Mouse (Mus musculus): ENCODE measurements around the gene Cbx5. TPM values are rescaled to one million over a fixed set of nuclear protein-coding genes. Genes with fewer than 3 reads are reported as not detected.
"Not testable (repeated sequence)": the region's sequence is repeated elsewhere in the genome, so short reads cannot be mapped to it uniquely, and the experiment has no call there.

The Cbx5 gene
- polyA plus RNA-seq, 1 experiment from 2014 or later: 120 TPM

DNA sequence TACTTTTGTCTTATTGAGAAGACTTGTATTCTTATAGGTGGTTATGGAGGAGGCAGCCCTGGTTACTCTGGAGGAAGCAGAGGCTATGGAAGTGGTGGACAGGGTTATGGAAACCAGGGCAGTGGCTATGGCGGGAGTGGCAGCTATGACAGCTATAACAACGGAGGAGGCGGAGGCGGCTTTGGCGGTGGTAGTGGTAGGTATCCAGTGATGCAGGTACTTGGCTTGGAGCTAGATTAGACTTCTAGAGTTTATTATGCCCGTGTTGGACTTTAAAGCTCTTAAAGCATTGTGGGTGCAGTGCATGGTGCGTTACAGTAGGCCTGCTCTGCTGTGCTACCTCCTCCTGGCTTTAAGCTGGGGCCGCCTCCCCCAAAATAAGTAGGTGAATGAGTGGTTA, 3.3 kb upstream of the Cbx5 start:
- Histone ChIP-seq H3K4me2 (ENCODE audit: low read length) (peak overlapping the region; percentile 63), H3K27me3 (replicated peaks; ENCODE audit: control insufficient read depth, insufficient read depth, low read length) (no peaks in the 10 kb centered on the region), H3K4me1 (ENCODE audit: control insufficient read depth, insufficient read depth, low read depth, low read length) (peaks cover 27% of the 10 kb centered on the region), H3K27ac (ENCODE audit: low read depth, low read length) (no peak overlapping the region), H3K9me3 (ENCODE audit: control insufficient read depth, low read length) (no peaks in the 10 kb centered on the region), H3K9ac (ENCODE audit: low read depth, low read length) (no peak overlapping the region), H3K36me3 (ENCODE audit: control insufficient read depth, insufficient read depth, low read length) (peaks cover 33% of the 10 kb centered on the region), H3K4me3 (ENCODE audit: low read length) (peak overlapping the region; percentile 4; the same call in 1 of the 2 replicates)
- ATAC-seq: no peak
- 69% methylated on average over 7 of the region's 8 CpGs for WGBS

DNA sequence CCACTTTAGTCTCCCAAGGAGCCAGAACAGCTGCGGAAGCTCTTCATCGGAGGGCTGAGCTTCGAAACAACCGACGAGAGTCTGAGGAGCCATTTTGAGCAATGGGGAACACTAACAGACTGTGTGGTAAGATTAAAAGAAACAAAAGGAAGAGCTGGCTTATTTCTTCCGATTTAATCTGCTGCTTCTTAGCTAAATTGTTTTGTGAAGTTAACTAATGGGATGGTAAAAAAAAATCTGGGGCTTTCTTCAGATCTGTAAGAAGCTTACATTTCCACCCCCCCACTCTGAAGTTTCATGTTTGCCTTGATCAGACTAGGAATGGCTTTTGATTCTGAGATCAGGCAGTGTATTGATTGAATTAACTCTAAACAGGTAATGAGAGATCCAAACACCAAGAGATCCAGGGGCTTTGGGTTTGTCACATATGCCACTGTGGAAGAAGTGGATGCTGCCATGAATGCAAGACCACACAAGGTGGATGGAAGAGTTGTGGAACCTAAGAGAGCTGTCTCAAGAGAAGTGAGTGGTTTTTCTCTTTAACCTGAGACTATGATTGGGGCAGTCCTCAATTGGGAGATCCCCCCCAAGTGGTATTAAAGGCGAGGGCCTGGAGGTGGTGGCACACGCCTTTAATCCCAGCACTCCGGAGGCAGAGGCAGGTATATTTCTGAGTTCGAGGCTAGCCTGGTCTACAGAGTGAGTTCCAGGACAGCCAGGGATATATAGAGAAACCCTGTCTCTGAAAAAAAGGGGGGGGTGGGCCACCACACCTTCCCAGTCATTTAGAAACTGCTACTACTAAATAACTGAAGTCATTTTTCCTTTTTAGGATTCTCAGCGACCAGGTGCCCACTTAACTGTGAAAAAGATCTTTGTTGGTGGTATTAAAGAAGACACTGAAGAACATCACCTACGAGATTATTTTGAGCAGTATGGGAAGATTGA, 1.7 kb upstream of the Cbx5 start:
- H3K36me3 ChIP-seq (ENCODE audit: control insufficient read depth, insufficient read depth, low read length): peaks cover 20% of the 10 kb centered on the region
- WGBS: 10% methylated on average over 12 of the region's 12 CpGs
- H3K4me2 ChIP-seq (ENCODE audit: low read length): peak overlapping the region; percentile 63
- peak overlapping the region; percentile 93 for H3K27ac ChIP-seq (ENCODE audit: low read depth, low read length)
- not testable (repeated sequence) for H3K9me3 ChIP-seq (ENCODE audit: control insufficient read depth, low read length); ATAC-seq; H3K27me3 ChIP-seq (replicated peaks; ENCODE audit: control insufficient read depth, insufficient read depth, low read length)
- peak overlapping the region; percentile 72 for H3K4me3 ChIP-seq (ENCODE audit: low read length)
- peak overlapping the region; percentile 76 for H3K9ac ChIP-seq (ENCODE audit: low read depth, low read length)
- peaks cover 27% of the 10 kb centered on the region for H3K4me1 ChIP-seq (ENCODE audit: control insufficient read depth, insufficient read depth, low read depth, low read length)

DNA sequence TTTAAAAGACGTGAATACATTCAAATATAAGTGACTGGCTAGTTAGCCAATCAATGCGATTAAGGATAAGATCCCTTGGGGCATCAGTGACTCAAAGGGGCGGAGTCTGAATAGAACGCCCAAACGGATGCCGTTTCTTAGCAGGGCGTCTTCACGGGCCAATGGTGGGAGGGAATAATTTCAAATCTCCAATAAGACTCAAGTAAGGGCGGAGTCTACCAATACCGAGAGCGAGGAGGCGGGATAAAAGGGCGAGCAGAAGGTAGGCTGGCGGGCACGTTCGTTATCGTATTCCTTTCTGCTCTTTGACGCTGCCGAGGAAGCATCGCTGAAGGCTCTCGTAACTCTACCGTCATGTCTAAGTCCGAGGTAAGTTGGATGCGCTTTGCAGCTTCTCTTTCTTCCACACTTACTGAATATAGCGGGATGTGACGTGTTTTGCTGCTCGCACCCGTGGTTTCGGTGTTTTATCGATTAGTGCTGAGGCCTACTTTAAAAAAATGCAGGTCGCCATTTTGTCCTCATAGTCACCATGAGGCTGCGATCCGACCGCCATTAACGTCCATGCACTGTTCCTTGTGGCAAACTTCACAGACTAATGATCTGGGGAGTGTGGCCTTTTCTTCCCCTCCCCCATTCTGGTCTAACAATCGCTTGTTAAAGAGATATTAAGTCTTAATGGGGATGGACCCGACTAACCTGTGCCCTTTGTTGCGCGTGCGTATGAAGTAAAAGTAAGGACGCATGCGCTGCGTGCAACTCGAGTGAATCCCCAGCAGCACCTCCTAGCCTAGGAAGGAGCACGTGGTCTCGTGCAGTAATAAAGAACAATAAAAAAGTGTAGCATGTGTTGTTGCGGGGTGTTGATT, 778 bp upstream of the Cbx5 start, which contains the start of gene Hnrnpa1:
Hnrnpa1 (plus strand) TSS at position 273 of the 869 bp plus-strand sequence.
- peak; percentile 92 for ATAC-seq
- Histone ChIP-seq H3K9me3 (ENCODE audit: control insufficient read depth, low read length) (no peaks in the 10 kb centered on the region), H3K36me3 (ENCODE audit: control insufficient read depth, insufficient read depth, low read length) (peaks cover 13% of the 10 kb centered on the region), H3K4me2 (ENCODE audit: low read length) (peak within 1 kb of the TSS; percentile 67), H3K9ac (ENCODE audit: low read depth, low read length) (peak within 1 kb of the TSS; percentile 76), H3K27me3 (replicated peaks; ENCODE audit: control insufficient read depth, insufficient read depth, low read length) (no peaks in the 10 kb centered on the region), H3K27ac (ENCODE audit: low read depth, low read length) (peak within 1 kb of the TSS; percentile 93), H3K4me3 (ENCODE audit: low read length) (peak within 1 kb of the TSS; percentile 72), H3K4me1 (ENCODE audit: control insufficient read depth, insufficient read depth, low read depth, low read length) (peaks cover 27% of the 10 kb centered on the region)
- under 1% methylated on average over 47 of the region's 47 CpGs for WGBS

DNA sequence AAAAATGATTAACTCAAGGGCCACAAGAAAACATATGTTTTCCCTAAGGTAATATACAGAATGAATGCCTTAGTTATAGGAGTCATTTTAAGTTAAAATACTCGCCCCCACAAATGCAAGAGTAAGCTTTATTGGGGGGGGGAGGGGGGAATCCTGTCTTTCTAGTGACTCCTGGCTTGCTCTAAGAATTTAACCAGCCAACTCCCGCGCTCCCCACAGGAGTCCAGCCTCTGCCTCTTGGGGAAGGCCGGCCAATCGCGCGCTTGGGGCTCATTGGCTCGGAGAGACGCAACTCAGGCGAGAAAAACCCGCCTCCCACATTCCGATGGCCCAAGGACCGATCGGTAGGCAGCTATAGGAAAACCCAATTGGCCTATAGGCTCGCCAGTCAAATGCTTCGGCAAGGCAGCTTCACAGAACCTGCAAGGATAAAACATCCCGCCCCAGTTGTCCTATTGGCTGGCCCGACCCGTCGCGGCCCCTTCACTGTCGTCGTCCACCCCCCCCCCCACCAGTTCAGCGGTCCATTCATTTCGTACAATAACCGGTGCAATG, 409 bp downstream of the Cbx5 start:
- Histone ChIP-seq H3K9me3 (ENCODE audit: control insufficient read depth, low read length) (no peaks in the 10 kb centered on the region), H3K27ac (ENCODE audit: low read depth, low read length) (peak overlapping the region; percentile 92), H3K27me3 (replicated peaks; ENCODE audit: control insufficient read depth, insufficient read depth, low read length) (no peaks in the 10 kb centered on the region), H3K4me1 (ENCODE audit: control insufficient read depth, insufficient read depth, low read depth, low read length) (peaks cover 27% of the 10 kb centered on the region), H3K4me2 (ENCODE audit: low read length) (peak overlapping the region; percentile 67), H3K9ac (ENCODE audit: low read depth, low read length) (peak overlapping the region; percentile 60), H3K36me3 (ENCODE audit: control insufficient read depth, insufficient read depth, low read length) (peaks cover 14% of the 10 kb centered on the region), H3K4me3 (ENCODE audit: low read length) (peak overlapping the region; percentile 72)
- peak; percentile 91 for ATAC-seq
- WGBS: 1% methylated on average over 26 of the region's 26 CpGs

DNA sequence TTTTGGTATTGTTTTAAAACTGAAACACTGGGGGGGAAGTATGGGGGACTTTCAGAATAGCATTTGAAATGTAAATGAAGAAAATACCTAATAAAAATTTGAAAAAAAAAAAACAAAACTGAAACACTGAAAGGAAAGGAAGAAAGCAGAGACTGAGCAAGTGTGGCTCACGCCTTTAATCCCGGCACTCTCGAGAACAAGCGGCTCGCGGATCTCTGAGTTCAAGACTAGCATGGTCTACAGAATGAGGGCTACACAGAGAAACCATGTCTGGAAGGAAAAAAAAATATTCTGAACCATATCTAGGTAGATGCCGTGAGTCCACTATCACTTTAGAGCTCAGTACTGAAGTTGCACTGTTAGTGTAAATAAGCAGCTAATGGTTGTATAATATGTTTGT, 2.3 kb downstream of the Cbx5 start:
- Histone ChIP-seq H3K9ac (ENCODE audit: low read depth, low read length) (no peak overlapping the region), H3K27me3 (replicated peaks; ENCODE audit: control insufficient read depth, insufficient read depth, low read length) (no peaks in the 10 kb centered on the region), H3K27ac (ENCODE audit: low read depth, low read length) (no peak overlapping the region), H3K9me3 (ENCODE audit: control insufficient read depth, low read length) (no peaks in the 10 kb centered on the region), H3K36me3 (ENCODE audit: control insufficient read depth, insufficient read depth, low read length) (0 out of 2 replicates have a peak, but pooled peaks cover 2% of the 10 kb centered on the region), H3K4me2 (ENCODE audit: low read length) (no peak overlapping the region), H3K4me1 (ENCODE audit: control insufficient read depth, insufficient read depth, low read depth, low read length) (peaks cover 11% of the 10 kb centered on the region), H3K4me3 (ENCODE audit: low read length) (no peak overlapping the region)
- WGBS: 94% methylated on average over 7 of the region's 7 CpGs
- ATAC-seq: no peak

DNA sequence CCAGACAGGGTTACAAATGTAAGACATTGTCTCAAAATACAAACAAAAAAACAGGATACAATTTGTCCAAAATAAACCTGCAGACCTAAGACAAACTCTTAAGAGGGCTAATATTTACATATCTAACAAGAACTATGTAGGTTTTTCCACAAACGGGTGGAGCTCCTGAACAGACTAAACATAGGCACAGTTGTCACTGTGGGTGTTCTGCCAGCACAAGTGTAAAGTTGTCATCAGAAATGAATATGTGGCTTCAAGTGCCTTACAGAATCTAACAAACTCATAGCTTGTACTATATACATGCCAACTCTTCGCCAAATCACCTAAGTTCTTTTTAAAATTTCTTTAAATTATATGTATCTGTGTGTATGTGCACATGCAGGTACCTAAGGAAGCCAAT, 6.5 kb downstream of the Cbx5 start:
- Histone ChIP-seq H3K27me3 (replicated peaks; ENCODE audit: control insufficient read depth, insufficient read depth, low read length) (no peaks in the 10 kb centered on the region), H3K36me3 (ENCODE audit: control insufficient read depth, insufficient read depth, low read length) (0 out of 2 replicates have a peak, but pooled peaks cover 2% of the 10 kb centered on the region), H3K4me3 (ENCODE audit: low read length) (no peak overlapping the region), H3K27ac (ENCODE audit: low read depth, low read length) (no peak overlapping the region), H3K9ac (ENCODE audit: low read depth, low read length) (no peak overlapping the region), H3K4me1 (ENCODE audit: control insufficient read depth, insufficient read depth, low read depth, low read length) (no peaks in the 10 kb centered on the region), H3K9me3 (ENCODE audit: control insufficient read depth, low read length) (no peaks in the 10 kb centered on the region), H3K4me2 (ENCODE audit: low read length) (no peak overlapping the region)
- WGBS: 90% methylated on average over 2 of the region's 2 CpGs
- no peak for ATAC-seq

DNA sequence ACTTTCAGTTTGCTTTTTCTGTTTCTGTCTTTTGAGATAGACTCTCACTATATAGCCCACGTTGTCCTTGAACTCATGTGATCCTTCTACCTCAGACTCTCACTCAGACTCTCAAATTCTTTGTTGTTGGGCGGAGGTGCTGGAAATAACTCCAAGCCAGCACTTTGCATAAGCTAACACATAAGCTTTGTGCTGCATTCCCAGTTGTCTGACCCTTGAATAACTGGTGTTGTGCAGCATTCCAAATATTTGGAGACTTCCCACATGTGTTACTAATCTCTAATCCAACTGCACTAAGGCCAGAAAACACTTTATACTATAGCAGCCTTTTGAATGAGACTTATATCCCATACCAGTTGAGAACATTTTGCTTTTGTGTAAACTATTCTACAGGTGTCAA, 10.7 kb downstream of the Cbx5 start:
- ATAC-seq: no peak
- H3K27ac ChIP-seq (ENCODE audit: low read depth, low read length): no peak overlapping the region

DNA sequence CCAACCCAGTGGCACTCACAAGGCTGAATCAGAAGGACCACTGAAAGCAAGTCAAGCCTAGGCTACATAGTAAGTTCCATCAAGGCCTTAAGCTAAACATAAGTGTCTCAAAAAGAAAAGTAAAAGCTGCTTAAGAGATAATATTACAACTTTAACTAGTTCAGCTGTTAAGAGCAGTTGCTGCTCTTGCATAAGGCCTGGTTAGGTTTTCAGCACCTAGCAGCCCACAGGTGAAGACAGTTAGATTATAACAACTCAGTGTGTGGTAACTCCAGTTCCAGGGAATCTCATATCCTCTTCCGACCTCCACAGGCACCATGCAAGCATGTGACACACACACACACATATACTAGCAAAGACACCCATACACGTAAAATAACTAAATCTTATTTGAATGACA, 12.0 kb downstream of the Cbx5 start:
- H3K27ac ChIP-seq (ENCODE audit: low read depth, low read length): no peak overlapping the region
- no peak for ATAC-seq
- H3K27me3 ChIP-seq (replicated peaks; ENCODE audit: control insufficient read depth, insufficient read depth, low read length): no peaks in the 10 kb centered on the region
- H3K4me1 ChIP-seq (ENCODE audit: control insufficient read depth, insufficient read depth, low read depth, low read length): no peaks in the 10 kb centered on the region
- WGBS: 76% methylated on average over 2 of the region's 2 CpGs
- no peak overlapping the region for H3K4me3 ChIP-seq (ENCODE audit: low read length)
- no peaks in the 10 kb centered on the region for H3K9me3 ChIP-seq (ENCODE audit: control insufficient read depth, low read length)
- no peak overlapping the region for H3K9ac ChIP-seq (ENCODE audit: low read depth, low read length)
- no peak overlapping the region for H3K4me2 ChIP-seq (ENCODE audit: low read length)
- H3K36me3 ChIP-seq (ENCODE audit: control insufficient read depth, insufficient read depth, low read length): no peaks in the 10 kb centered on the region

More for the DNA sequence above, 10.7 kb downstream of the Cbx5 start:
- no peak overlapping the region for H3K4me3 ChIP-seq (ENCODE audit: low read length)
- no peaks in the 10 kb centered on the region for H3K4me1 ChIP-seq (ENCODE audit: control insufficient read depth, insufficient read depth, low read depth, low read length)
- no peaks in the 10 kb centered on the region for H3K27me3 ChIP-seq (replicated peaks; ENCODE audit: control insufficient read depth, insufficient read depth, low read length)
- no peak overlapping the region for H3K9ac ChIP-seq (ENCODE audit: low read depth, low read length)
- no peak overlapping the region for H3K4me2 ChIP-seq (ENCODE audit: low read length)
- 65% methylated on average over 2 of the region's 2 CpGs for WGBS
- H3K9me3 ChIP-seq (ENCODE audit: control insufficient read depth, low read length): no peaks in the 10 kb centered on the region
- no peaks in the 10 kb centered on the region for H3K36me3 ChIP-seq (ENCODE audit: control insufficient read depth, insufficient read depth, low read length)

Measured in hindbrain, embryonic 16.5 days (tissue).